Mouse (Mus musculus) E14TG2a.4 (cell line): ENCODE results near the gene Foxn2.

ENCODE experiments used
- H3K27me3 ChIP-seq: 2 replicates; pipeline ENCODE4 v1.6.1; 2014; ENCODE audit warnings: low read length, control low read depth; ENCODE audit not compliant: insufficient read depth
- H3K36me3 ChIP-seq: 2 replicates; pipeline ENCODE4 v1.6.1; 2014; ENCODE audit warnings: low read length, control low read depth; ENCODE audit not compliant: insufficient read depth
- H3K4me1 ChIP-seq: replicated peaks from 2 replicates; pipeline ENCODE4 v1.6.1; 2014; ENCODE audit warnings: low read depth, low read length, control low read depth
- H3K4me3 ChIP-seq: replicated peaks from 2 replicates; pipeline ENCODE4 v1.5.1; 2014; ENCODE audit warnings: mild to moderate bottlenecking, low read length
- H3K9me3 ChIP-seq: 2 replicates; pipeline ENCODE4 v1.6.1; 2014; ENCODE audit warnings: low read length, control low read depth
- CTCF ChIP-seq: conservative IDR thresholded peaks from 2 replicates; pipeline ENCODE4 v1.5.1; 2014; ENCODE audit warnings: low read length
- NANOG ChIP-seq: IDR thresholded peaks from 2 replicates; pipeline ENCODE4 v1.6.1; 2014; ENCODE audit warnings: borderline replicate concordance, low read length, mixed read lengths
- POU5F1 ChIP-seq: IDR thresholded peaks from 2 replicates; pipeline ENCODE4 v1.6.1; 2014; ENCODE audit warnings: low read length, borderline replicate concordance

Foxn2 gene

DNA sequence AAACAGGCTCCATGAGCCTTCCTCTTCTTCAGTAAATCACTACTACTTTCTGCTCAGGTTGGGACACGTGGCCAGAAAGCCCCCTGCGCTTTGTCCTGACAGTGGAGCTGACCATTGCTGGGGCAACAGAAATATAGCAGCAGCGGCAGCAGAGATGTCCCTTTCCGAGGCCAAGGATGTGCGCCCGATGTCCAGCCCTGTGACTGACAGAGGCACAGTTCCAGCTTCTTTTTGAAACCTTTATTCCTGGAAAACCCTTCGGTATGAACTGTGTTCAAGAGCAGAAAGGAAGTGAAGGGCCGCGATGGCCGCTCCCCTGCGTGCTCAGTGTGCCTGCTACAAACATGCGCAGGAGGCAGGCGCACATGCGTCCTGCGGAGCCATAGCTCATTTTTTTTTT is 65.4 kb downstream of the Foxn2 start:
- Histone ChIP-seq H3K27me3 (0 out of 2 replicates have a peak, but pooled peaks cover 13% of the 10 kb centered on the region), H3K4me1 (peaks cover 67% of the 10 kb centered on the region), H3K4me3 (peak overlapping the region; percentile 51), H3K9me3 (no peaks in the 10 kb centered on the region), H3K36me3 (no peaks in the 10 kb centered on the region)
- TF ChIP-seq POU5F1 (no peak), CTCF (no peak), NANOG (no peak)

DNA sequence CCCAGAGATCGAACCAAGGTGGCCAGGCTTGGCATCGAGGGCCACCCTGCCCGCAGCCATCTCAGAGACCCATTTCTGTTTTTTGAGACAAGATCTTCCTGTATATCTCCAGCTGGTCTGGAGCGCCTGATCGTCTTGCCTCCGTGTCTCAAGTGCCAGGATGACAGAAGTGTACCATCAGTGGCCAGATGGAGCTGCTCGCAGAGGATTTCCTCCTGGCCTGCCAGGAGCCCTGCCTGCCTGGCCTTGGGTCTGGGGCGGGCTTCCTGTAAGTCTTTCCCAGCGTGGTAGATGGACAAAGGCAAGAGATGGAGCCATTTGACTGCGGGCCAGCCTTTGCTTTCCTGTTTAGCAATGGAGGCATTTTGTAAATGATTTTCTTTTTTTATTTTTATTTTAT is 66.9 kb downstream of the Foxn2 start:
- Histone ChIP-seq H3K27me3 (0 out of 2 replicates have a peak, but pooled peaks cover 13% of the 10 kb centered on the region), H3K36me3 (no peaks in the 10 kb centered on the region), H3K4me3 (0 out of 2 replicates have a peak overlapping the region, but pooled peaks have one; percentile 26), H3K4me1 (peaks cover 76% of the 10 kb centered on the region), H3K9me3 (no peaks in the 10 kb centered on the region)
- no peak for TF ChIP-seq NANOG
- TF ChIP-seq CTCF, result no peak
- no peak for TF ChIP-seq POU5F1

DNA sequence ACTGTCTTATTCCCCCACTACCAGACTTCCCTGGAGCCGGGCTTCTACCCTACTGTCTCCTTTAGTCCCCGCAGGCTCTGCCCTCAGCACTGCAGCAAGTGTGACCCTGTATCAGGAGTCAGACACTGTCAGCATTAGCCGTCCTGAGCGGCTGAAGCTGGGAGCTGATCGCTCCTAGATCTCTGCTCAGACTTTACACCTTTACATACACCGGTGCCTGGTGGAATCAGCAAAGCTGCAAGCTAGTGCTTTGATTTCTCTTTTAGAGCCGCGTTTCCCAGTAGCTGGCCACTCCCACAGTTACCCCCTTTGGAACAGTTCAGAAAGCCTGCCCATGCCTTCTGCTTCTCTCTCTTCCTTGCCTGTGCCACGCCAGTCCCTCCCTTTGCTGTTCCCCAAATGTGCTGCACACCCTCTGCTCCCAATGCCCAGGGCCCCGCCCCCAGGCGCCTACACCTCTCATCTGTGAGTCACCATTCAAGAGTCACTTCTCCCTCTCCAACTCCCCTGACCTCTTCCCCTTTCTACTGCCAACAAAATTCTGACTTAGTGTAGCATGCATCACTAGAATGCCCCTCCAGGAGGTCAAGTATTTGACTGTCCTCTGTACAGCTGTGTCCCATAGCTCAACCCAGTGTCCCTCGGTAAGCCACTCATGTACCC is 68.5 kb downstream of the Foxn2 start:
- H3K36me3 ChIP-seq, result no peaks in the 10 kb centered on the region
- H3K27me3 ChIP-seq, result 0 out of 2 replicates have a peak, but pooled peaks cover 13% of the 10 kb centered on the region
- no peaks in the 10 kb centered on the region; the same call in 1 of the 2 replicates for H3K9me3 ChIP-seq
- H3K4me1 ChIP-seq, result peaks cover 85% of the 10 kb centered on the region
- TF ChIP-seq POU5F1, result no peak
- no peak for TF ChIP-seq CTCF
- TF ChIP-seq NANOG, result no peak
- peak overlapping the region; percentile 58 for H3K4me3 ChIP-seq

- H3K4me3 ChIP-seq, result peak overlapping the region; percentile 55; the same call in 1 of the 2 replicates
- no peaks in the 10 kb centered on the region for H3K36me3 ChIP-seq
- no peak for TF ChIP-seq NANOG
- TF ChIP-seq POU5F1, result no peak
- H3K27me3 ChIP-seq, result 0 out of 2 replicates have a peak, but pooled peaks cover 13% of the 10 kb centered on the region
- no peaks in the 10 kb centered on the region; the same call in 1 of the 2 replicates for H3K9me3 ChIP-seq
- peaks cover 78% of the 10 kb centered on the region for H3K4me1 ChIP-seq
These were observed 69.5 kb downstream of the Foxn2 start for GRCm38 (mm10) chr17:88509999-88510398.

GRCm38 (mm10) chr17:88511095-88511551 is 70.6 kb downstream of the Foxn2 start:
- Histone ChIP-seq H3K4me3 (peak overlapping the region; percentile 55), H3K4me1 (peaks cover 67% of the 10 kb centered on the region)
- peak; percentile 20; the same call in 1 of the 2 replicates for TF ChIP-seq NANOG
- TF ChIP-seq POU5F1, result no peak
- TF ChIP-seq CTCF, result peak; percentile 68

GRCm38 (mm10) chr17:88516477-88516876 is 76.0 kb downstream of the Foxn2 start:
- no peak for TF ChIP-seq CTCF
- no peak for TF ChIP-seq POU5F1
- H3K4me1 ChIP-seq, result peaks cover 19% of the 10 kb centered on the region

More at GRCm38 (mm10) chr17:88511095-88511551, 70.6 kb downstream of the Foxn2 start:
- Histone ChIP-seq H3K36me3 (no peaks in the 10 kb centered on the region), H3K27me3 (0 out of 2 replicates have a peak, but pooled peaks cover 4% of the 10 kb centered on the region), H3K9me3 (peaks cover 4% of the 10 kb centered on the region)

DNA sequence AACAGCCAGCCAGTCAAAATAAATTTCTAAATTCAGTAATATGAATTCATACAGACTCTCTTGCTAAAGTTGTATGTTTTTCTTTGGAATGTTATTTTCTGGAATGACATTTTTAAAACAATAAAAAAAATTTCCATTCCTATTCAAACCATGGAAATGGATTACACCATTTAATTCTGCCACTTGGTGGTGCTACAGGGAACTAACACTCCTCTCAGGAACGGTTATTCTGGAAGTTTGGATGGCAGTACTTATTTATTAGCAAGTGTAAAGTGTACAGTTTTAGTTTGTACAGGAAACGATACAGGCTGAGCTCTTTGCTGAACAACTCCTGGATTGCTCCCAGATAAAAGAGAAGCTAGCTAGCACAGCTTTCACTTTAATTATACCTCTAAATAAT is 87.3 kb downstream of the Foxn2 start:
- Histone ChIP-seq H3K4me1 (peaks cover 21% of the 10 kb centered on the region), H3K9me3 (no peaks in the 10 kb centered on the region), H3K27me3 (no peaks in the 10 kb centered on the region), H3K4me3 (no peak overlapping the region), H3K36me3 (no peaks in the 10 kb centered on the region)
- TF ChIP-seq NANOG (no peak), CTCF (peak; percentile 38)

More at GRCm38 (mm10) chr17:88516477-88516876, 76.0 kb downstream of the Foxn2 start:
- H3K27me3 ChIP-seq, result no peaks in the 10 kb centered on the region
- no peaks in the 10 kb centered on the region for H3K36me3 ChIP-seq
- H3K4me3 ChIP-seq, result no peak overlapping the region
- peaks cover 4% of the 10 kb centered on the region for H3K9me3 ChIP-seq

GRCm38 (mm10) chr17:88529519-88530235 is 89.2 kb downstream of the Foxn2 start, which contains the start of gene Ppp1r21:
Ppp1r21 (plus strand) TSS chr17:88530118.
- Histone ChIP-seq H3K27me3 (no peaks in the 10 kb centered on the region), H3K4me1 (peaks cover 21% of the 10 kb centered on the region), H3K4me3 (peak within 1 kb of the TSS; percentile 84), H3K36me3 (no peaks in the 10 kb centered on the region), H3K9me3 (no peaks in the 10 kb centered on the region)
- TF ChIP-seq NANOG (no peak), POU5F1 (no peak), CTCF (no peak)
